Mouse (Mus musculus): ENCODE data around the gene Bcl11a.

GRCm38 (mm10) chr11:24128001-24128400 lies 50.1 kb downstream of the Bcl11a start:
- no peak for TF ChIP-seq POLR2A (IDR thresholded peaks at IDR 0.05; ENCODE audit: control insufficient read depth, low read depth, low read length)
- TF ChIP-seq CTCF (IDR thresholded peaks at IDR 0.05; ENCODE audit: control insufficient read depth, insufficient read depth, insufficient replicate concordance, low read depth, low read length), result no peak
